Mouse (Mus musculus) central nervous system, embryonic 18 days (tissue): ENCODE data around the gene Cd38. TPM values are rescaled to one million over a fixed set of nuclear protein-coding genes. Genes with fewer than 3 reads are reported as not detected.

Source experiments
- polyA plus RNA-seq: library from polyadenylated mRNA; depleted of rRNA; stranded (reverse); fragments of >200 nt; gene quantifications from 2 replicates; pipeline ENCODE4 v1.2.3, GENCODE M21; 2012; rRNA removed

Gene Cd38
- 1.3 TPM in 2 replicates for polyA plus RNA-seq

GRCm38 (mm10) chr5:43868253-43868652 lies at the start of gene Cd38:
TSS of gene Cd38 (plus strand) at chr5:43868553.

GRCm38 (mm10) chr5:43818695-43819094 lies 49.7 kb upstream of the Cd38 start, which contains the start of gene Bst1:
TSS of gene Bst1 (plus strand) at chr5:43818885.

GRCm38 (mm10) chr5:43821538-43821937 lies 46.8 kb upstream of the Cd38 start, which contains the start of gene Fbxl5:
TSS of gene Fbxl5 (minus strand) at chr5:43821638.

GRCm38 (mm10) chr5:43912844-43913243 lies 44.5 kb downstream of the Cd38 start, which contains the start of gene Gm7879:
TSS of gene Gm7879 (plus strand) at chr5:43913144.

Other genes starting within 250 kb of the Cd38 start
- 8.8 and 9.9 TPM in 2 replicates for gene Cc2d2a, start 206.2 kb upstream of the Cd38 start, polyA plus RNA-seq
- gene Bst1, start 49.7 kb upstream of the Cd38 start, polyA plus RNA-seq = 0.16 and 1.0 TPM in 2 replicates
- 56.0 and 58.1 TPM in 2 replicates for gene Fbxl5, start 46.9 kb upstream of the Cd38 start, polyA plus RNA-seq
- 0.30 and 0.39 TPM in 2 replicates for gene Gm7879, start 44.6 kb downstream of the Cd38 start, polyA plus RNA-seq
- 9.4 and 9.5 TPM in 2 replicates for gene Fgfbp1, start 113.2 kb downstream of the Cd38 start, polyA plus RNA-seq
- gene Prom1, start 233.5 kb downstream of the Cd38 start, polyA plus RNA-seq = 14.5 and 15.4 TPM in 2 replicates